Mouse (Mus musculus) cerebellum, adult 2 months (tissue): ENCODE data around the gene Spock1. TPM values are rescaled to one million over a fixed set of nuclear protein-coding genes. Genes with fewer than 3 reads are reported as not detected.

ENCODE experiments used
- DNase-seq, 2 experiments: peaks; one replicate each; pipeline ENCODE4 v3.0.0; 2021
- H3K27ac ChIP-seq: fragments of 200-500 bp; 2 replicates; pipeline ENCODE4 v1.5.1; 2012; ENCODE audit warnings: low read length, control low read depth, inconsistent platforms; ENCODE audit not compliant: insufficient read depth
- H3K27me3 ChIP-seq: fragments of 200-500 bp; 2 replicates; pipeline ENCODE4 v1.6.1; 2012; ENCODE audit warnings: inconsistent platforms, mild to moderate bottlenecking, low read length, moderate library complexity; ENCODE audit not compliant: control insufficient read depth, insufficient read depth
- H3K4me1 ChIP-seq: fragments of 200-500 bp; 2 replicates; pipeline ENCODE4 v1.6.1; 2011; ENCODE audit warnings: low read length; ENCODE audit not compliant: control insufficient read depth, insufficient read depth
- H3K4me3 ChIP-seq: fragments of 200-500 bp; replicated peaks from 2 replicates; pipeline ENCODE3; 2011; ENCODE audit warnings: mild to moderate bottlenecking, low read depth, low read length, control low read depth; ENCODE audit not compliant: insufficient read depth
- CTCF ChIP-seq: fragments of 200-500 bp; IDR thresholded peaks from 2 replicates; pipeline ENCODE4 v1.5.1; 2011; ENCODE audit warnings: low read depth, mild to moderate bottlenecking, control low read depth, low read length, moderate library complexity, borderline replicate concordance; ENCODE audit not compliant: insufficient read depth
- POLR2A ChIP-seq: fragments of 200-500 bp; IDR thresholded peaks from 2 replicates; pipeline ENCODE4 v1.6.1; 2011; ENCODE audit warnings: low read length, control low read depth, borderline replicate concordance; ENCODE audit not compliant: insufficient read depth
- WGBS: fragments of 180-500 bp; shearing (Covaris S2); methylation state at CpG from one replicate; pipeline ENCODE4 v1.1.7; 2018; 5-methylcytosine and 5-hydroxymethylcytosine counted together
- polyA plus RNA-seq: library from polyadenylated mRNA; depleted of rRNA; stranded (reverse); fragments of >200 nt; gene quantifications from 2 replicates; pipeline ENCODE4 v1.2.3, GENCODE M21; 2012

Spock1 gene
- polyA plus RNA-seq, 1 experiment, result 144 TPM

GRCm38 (mm10) chr13:57676820-57677219, 231.3 kb downstream of the Spock1 start:
- peaks cover under 1% of the 10 kb centered on the region; the same call in 1 of the 2 replicates for H3K4me1 ChIP-seq
- no peak for TF ChIP-seq CTCF
- no peak for TF ChIP-seq POLR2A
- WGBS, result 48% methylated on average over 1 of the region's 1 CpGs
- no peak overlapping the region for H3K4me3 ChIP-seq
- no peak for DNase-seq
- H3K27me3 ChIP-seq, result no peaks in the 10 kb centered on the region
- H3K27ac ChIP-seq, result no peak overlapping the region

GRCm38 (mm10) chr13:57673399-57673798, 234.7 kb downstream of the Spock1 start:
- no peak for DNase-seq
- TF ChIP-seq CTCF (no peak), POLR2A (no peak)
- WGBS, result 100% methylated on average over 1 of the region's 1 CpGs
- H3K27me3 ChIP-seq, result no peaks in the 10 kb centered on the region
- H3K4me1 ChIP-seq, result no peaks in the 10 kb centered on the region
- H3K4me3 ChIP-seq, result no peak overlapping the region
- H3K27ac ChIP-seq, result no peak overlapping the region

- DNase-seq, result no peak
- no peak for TF ChIP-seq CTCF
- Histone ChIP-seq H3K27ac (no peak overlapping the region), H3K27me3 (no peaks in the 10 kb centered on the region), H3K4me3 (no peak overlapping the region), H3K4me1 (no peaks in the 10 kb centered on the region)
- WGBS, result 86% methylated on average over 3 of the region's 3 CpGs
These were observed 235.4 kb downstream of the Spock1 start for GRCm38 (mm10) chr13:57672762-57673161.

- Histone ChIP-seq H3K27ac (no peak overlapping the region), H3K4me3 (no peak overlapping the region), H3K4me1 (no peaks in the 10 kb centered on the region), H3K27me3 (no peaks in the 10 kb centered on the region)
- no peak for DNase-seq
- TF ChIP-seq POLR2A, result no peak
- TF ChIP-seq CTCF, result no peak
- 71% methylated on average over 9 of the region's 9 CpGs for WGBS
These were observed 236.2 kb downstream of the Spock1 start for GRCm38 (mm10) chr13:57671919-57672318.

GRCm38 (mm10) chr13:57671322-57671721, 236.8 kb downstream of the Spock1 start:
- Histone ChIP-seq H3K4me1 (0 out of 2 replicates have a peak, but pooled peaks cover 3% of the 10 kb centered on the region), H3K27me3 (no peaks in the 10 kb centered on the region), H3K27ac (no peak overlapping the region), H3K4me3 (no peak overlapping the region)
- TF ChIP-seq CTCF, result no peak
- TF ChIP-seq POLR2A, result no peak
- DNase-seq, result no peak
- 82% methylated on average over 5 of the region's 5 CpGs for WGBS

- Histone ChIP-seq H3K4me1 (0 out of 2 replicates have a peak, but pooled peaks cover 4% of the 10 kb centered on the region), H3K27ac (no peak overlapping the region), H3K27me3 (no peaks in the 10 kb centered on the region), H3K4me3 (no peak overlapping the region)
- WGBS, result 93% methylated on average over 3 of the region's 3 CpGs
- no peak for DNase-seq
- no peak for TF ChIP-seq POLR2A
- TF ChIP-seq CTCF, result no peak
These were observed 240.5 kb downstream of the Spock1 start for GRCm38 (mm10) chr13:57667621-57668020.

- DNase-seq, result peak in 1 of 2 experiments; percentile 28
- H3K27ac ChIP-seq, result no peak overlapping the region
- H3K4me3 ChIP-seq, result no peak overlapping the region
- no peaks in the 10 kb centered on the region for H3K27me3 ChIP-seq
- TF ChIP-seq POLR2A (no peak), CTCF (no peak)
- H3K4me1 ChIP-seq, result peaks cover 5% of the 10 kb centered on the region; the same call in 1 of the 2 replicates
- WGBS, result 62% methylated on average over 9 of the region's 9 CpGs
These were observed 241.8 kb downstream of the Spock1 start for GRCm38 (mm10) chr13:57666173-57666842.

- Histone ChIP-seq H3K4me3 (no peak overlapping the region), H3K27ac (no peak overlapping the region), H3K4me1 (peaks cover 20% of the 10 kb centered on the region), H3K27me3 (no peaks in the 10 kb centered on the region)
- no peak for DNase-seq
- TF ChIP-seq POLR2A, result no peak
- TF ChIP-seq CTCF, result no peak
- WGBS, result 84% methylated on average over 4 of the region's 4 CpGs
These were observed 245.6 kb downstream of the Spock1 start for GRCm38 (mm10) chr13:57662554-57662953.

- H3K27me3 ChIP-seq, result no peaks in the 10 kb centered on the region
- WGBS, result 92% methylated on average over 2 of the region's 2 CpGs
- H3K4me1 ChIP-seq, result peaks cover 19% of the 10 kb centered on the region
- no peak overlapping the region for H3K4me3 ChIP-seq
- TF ChIP-seq POLR2A (no peak), CTCF (no peak)
- no peak overlapping the region for H3K27ac ChIP-seq
- DNase-seq, result no peak
These were observed 247.6 kb downstream of the Spock1 start for GRCm38 (mm10) chr13:57660523-57660922.
